Mouse (Mus musculus) spleen, postnatal 10 days (tissue): Measurements from ENCODE around the gene Fam229a.
A peak's percentile ranks its signal among the peaks of the same experiment; 100 is the strongest.
"Not testable (repeated sequence)": the region's sequence is repeated elsewhere in the genome, so short reads cannot be mapped to it uniquely, and the experiment has no call there.

ENCODE experiments used
- DNase-seq, 2 experiments: peaks; one replicate each; pipeline ENCODE4 v3.0.0; 2021 to 2022; ENCODE audit warnings: low spot score in 2 of 2

Gene Fam229a

DNA sequence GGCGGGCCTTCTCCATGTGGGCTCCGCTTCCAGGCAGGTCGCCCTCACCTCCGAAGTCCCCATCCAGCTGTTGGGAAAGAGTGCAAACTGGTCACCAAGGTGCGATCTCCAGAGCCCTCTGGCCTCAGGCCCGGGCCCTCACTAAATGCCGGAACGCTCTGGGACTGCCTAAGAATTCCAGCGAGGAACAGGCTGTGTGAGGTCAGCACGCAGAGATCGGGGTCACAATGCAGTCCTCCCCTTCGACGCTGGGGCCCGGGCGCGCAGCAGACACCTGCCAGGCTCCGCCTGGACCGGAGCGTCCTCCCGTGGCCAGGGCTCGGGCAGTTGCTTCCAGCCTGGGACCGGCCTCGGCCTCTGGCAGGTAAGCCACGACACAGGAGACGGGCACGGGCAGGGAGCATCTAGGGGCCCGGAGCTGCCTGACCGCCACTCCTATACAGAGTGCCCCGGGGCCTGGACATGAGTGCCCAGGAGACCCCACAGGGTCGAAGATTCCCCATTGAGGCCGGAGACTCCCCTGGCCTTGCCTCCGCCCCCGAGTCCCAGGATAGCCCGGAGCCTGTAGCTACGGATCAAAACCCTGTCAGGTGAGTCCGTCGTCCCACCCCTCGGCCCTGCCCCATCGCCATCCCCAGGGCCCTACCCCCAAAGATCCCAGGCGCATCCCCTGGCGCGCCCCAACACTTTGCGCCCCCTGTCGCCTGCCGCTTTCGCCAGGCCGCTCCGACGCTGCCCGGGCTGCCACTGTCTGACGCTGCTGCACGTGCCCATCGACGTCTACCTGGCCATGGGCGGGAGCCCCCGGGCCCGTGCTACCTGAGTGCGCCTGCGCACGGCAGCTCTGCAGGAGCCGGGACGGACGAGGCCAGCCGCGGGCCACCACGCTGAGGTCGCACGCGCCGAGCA, at the start of gene Fam229a, which contains the start of gene Tssk3:
TSS of gene Fam229a (plus strand) at position 219 of the 909 bp plus-strand sequence.
TSS of gene Tssk3 (minus strand) at position 51 of the 909 bp plus-strand sequence.
- peak in 1 of 2 experiments; percentile 48 for DNase-seq

DNA sequence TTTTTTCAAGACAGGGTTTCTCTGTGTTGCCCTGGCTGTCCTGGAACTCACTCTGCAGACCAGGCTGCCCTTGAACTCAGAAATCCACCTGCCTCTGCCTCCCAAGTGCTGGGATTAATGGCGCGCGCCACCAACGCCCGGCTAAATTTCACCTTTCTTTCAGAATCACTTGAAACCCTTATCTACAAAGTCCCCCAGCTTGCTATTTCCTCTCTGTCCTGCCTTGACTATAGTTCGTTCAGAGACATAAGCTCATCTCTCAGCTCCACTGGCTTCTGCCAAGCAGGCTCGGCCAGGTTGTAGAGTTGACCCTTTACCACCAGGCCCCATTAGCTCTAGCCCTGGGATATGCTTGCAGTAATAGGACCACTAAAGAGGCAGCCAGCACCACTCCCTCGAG, 43.6 kb upstream of the Fam229a start:
- DNase-seq = no peak

DNA sequence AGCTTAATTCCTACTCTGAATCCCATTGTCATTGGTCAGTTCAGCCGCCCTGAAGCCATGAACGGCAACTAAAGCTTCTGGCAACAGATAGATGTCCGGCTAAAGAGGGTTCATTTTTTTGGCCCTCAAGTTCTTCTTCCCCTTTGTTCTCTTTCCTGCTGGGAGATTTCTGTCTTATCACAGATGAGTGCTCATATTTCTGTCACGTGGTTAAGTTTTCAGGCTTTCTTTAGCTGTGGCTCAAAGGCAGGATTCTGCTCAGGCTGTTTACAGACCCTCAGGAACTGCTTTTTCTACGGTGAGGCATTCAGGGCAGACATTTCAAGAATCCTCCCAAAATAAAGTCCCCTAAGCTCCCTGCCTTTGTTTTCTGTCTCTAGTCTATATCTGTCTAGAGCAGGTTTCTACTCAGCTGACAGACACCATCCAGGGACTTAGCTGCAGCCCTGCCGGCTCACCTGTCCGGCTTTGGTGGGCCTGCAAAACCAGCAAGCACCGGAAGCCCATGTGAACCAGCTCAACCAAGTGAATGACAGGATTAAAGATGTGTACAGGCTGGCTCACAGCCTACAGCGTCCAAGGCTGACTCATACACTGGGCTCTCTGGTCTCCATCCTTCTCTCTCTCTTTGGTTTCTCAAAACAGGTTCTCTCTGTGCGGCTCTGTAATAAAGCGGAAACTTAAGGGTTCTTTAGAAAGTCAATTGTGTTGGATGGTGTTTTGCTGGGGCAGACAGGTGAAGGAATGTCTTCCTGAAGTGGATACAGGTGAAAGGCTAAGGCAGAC, 43.0 kb upstream of the Fam229a start:
- DNase-seq = no peak

DNA sequence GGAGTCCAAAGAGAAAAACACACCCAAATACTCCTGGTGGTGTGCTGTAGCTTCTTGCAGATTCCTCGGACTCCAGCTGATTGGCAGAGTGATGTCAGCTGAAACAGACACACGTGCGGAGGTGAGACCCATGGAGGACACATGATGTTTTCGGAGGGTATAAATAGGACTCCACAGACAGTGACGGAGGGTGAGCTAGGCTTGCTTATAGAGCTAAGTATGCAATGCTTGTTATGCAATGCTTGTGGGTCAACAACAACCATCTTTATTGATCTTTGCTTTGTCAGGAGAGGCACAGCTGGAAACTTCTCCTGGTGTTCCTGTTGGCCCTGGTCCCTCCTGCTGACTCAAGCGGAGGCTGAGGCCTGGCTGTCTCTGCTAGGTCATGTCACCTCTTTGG, 42.3 kb upstream of the Fam229a start:
- no peak for DNase-seq

DNA sequence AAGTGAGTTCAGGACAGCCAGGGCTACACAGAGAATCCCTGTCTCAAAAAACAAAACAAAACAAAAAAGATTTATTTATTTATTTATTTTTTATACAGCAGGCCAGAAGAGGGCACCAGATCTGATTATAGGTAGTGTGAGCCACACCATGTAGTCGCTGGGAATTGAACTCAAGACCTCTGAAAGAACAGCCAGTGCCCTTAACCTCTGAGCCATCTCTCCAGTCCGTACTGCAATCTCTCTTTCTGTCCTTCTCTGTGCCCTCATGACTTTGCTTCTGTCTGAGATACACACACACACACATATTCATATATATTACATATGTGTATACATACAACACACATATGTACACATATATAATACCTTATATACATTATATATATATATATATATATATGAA, 40.1 kb upstream of the Fam229a start:
- DNase-seq = no peak

DNA sequence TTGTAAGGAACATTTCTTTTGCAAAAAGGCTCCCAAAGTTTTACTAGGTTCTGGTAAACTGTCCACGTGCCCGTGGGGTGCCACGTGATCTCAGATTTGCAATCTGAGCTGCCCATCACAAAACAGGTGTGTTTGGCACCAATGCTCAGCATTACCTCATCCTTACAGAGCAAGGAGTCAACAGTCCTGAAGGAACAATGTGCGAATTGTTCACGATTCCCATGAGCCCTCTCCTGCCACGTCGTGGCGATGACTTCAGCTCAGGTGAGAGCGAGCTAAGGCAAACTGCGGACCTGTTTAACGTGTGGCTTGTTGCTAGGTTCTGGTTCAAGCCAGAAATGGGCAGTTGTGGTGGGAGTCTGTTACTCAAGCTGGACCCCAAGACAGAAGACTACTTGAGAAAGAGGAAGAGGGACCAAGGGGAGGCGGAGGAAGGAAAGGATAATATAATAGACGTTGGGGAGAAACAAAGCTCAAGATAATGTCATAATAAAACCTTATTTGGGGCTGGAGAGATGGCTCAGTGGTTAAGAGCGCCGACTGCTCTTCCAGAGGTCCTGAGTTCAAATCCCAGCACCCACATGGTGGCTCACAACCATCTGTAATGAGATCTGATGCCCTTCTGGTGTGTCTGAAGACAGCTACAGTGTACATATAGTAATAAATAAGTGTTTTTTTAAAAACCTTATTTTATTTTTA, 39.4 kb upstream of the Fam229a start:
- no peak for DNase-seq

DNA sequence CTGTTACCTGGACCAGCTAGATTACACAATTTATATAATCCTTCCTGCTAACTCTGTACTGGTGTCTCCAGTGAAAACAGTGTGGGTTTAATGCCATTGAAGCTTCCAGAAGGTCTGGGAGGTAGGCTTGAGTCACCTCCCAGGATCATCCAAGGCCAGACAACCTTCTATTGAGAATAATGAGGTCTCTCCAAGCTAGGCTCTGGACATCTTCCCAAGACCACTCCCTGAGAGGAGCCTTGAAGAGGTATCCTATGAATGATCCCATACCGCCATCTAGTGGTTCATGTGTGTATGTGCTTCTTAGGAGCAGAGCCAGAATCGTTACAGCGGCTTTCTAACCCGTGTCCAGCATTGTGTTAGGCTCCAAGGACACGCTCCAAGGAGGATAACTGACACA, 35.7 kb upstream of the Fam229a start:
- peak; percentile 52 to 58 for DNase-seq

DNA sequence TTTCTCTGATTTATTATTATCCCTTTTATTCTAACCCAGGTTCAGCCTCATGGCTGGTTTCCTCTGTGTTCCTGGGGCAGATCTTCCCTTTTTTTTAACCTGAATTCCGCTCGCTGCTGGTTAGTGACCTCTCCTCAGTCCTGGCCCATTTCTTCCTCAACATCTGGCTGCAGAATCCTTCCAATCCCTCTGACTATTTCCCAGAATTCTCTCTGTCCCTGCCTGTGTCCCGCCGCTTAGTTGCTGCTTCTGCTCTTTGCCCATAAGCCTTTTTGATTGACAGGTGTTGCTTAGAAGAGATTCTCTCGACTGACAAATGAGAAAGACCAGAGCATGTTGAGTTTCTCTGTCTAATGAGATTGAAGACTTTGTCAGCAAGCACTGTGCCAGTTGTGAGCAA, 34.9 kb upstream of the Fam229a start:
- DNase-seq = no peak

DNA sequence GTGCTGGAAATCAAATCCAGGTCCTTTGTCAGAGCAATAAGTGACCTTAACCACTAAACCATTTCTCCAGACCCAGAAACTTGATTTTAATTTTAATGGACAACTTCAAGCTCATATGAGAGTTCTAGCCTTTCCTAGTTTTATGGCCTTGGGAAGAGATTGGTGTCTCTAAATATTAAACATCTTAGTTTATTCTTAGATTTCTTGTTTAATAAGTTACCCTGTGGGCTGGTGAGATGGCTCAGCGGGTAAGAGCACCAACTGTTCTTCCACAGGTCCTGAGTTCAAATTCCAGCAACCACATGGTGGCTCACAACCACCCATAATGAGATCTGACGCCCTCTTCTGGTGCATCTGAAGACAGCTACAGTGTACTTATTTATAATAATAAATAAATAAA, 33.7 kb upstream of the Fam229a start:
- DNase-seq = not testable (repeated sequence)

DNA sequence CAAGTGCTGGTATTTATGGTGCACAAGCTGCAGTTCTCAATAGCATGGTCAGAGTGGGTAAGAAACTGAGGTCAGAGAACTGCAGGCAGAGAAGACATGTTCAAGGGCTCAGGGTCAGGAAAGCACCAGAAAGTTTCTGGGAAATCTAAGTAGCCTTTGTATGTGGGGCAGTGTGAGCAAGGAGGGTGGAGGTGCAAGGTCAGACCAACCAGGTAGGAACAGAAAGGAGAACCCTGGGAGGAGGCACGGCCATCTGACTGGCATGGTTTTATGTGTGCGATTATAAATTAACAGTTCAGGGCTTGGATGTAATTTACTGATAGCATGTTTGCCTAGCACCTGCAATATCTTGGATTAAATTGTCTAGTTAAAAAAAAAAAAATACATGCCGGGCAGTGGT, 31.3 kb upstream of the Fam229a start:
- DNase-seq = no peak

DNA sequence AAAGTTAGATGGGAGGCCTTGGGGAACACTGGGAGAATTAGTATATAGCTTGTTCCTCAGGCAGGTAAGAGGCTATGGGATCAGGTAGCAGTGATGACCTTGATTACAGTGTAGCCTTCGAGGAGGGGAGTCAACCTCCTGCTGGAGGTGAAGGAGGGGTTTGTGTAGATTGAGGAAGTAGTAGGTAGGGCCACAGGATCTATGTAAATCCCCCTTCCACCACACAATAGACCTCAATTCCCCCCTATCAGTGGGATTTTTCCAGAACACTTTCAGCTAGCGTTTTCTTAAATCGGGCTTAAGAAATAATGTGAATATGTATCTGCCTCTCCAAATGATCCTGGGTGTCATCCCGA, 30.2 kb upstream of the Fam229a start:
- no peak for DNase-seq

DNA sequence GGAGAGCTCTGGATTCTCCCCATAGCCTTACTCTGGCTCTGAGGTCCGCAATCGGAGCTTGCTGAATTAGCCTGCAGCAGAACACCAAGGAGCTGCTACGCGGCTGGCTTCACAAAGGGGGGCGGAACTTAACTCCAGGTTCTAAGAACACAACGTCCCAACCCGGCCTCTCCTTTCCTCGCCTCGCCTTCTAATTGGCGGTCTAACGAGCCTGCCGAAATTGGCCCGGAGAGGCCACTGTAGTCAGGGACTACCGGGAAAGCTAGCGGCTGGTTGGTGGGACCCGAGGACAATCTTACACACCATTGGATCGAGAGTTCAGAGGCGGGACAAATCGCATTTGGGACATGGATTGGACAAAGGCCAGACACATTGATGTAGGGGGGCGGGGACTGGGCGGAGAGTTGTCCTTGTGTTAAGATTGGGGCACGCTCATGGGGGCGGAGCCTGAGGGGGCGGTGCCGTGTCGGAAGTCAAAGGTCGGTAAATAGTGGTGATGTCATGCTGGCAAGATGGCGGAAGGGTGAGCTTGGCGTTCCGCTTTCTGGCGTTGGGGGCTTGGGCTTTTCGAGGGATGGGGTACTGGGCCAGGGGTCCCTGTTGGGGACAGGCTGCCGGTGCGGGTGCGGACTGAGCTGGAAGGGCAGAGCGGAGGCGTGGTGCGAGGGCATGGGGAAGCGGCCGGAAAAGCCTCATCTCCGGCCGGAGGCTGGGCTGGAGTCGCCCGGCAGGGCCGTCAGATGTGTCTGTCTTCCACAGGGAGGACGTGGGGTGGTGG, 29.6 kb upstream of the Fam229a start, which contains the start of gene Bsdc1:
TSS of gene Bsdc1 (plus strand) at position 399 of the 778 bp plus-strand sequence.
- peak; percentile 99 to 100 for DNase-seq

DNA sequence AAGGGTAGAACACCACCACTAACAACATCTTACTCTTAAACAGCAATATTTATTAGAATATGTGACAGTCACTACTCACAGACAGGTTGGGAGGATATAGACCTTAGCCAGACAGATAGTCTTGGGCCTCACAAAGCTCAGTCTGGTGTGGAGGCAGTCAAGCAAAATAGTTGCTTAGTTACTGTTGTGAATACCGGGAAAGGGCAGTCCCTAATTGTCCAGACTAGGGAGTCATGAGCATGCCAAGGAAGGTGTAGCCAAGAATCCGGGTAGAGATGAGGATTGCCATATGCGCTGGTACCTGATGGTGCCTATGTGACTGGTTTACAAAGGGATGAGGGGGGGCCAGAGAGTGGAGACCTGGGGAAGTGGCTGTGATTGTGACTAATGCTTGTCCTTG, 28.9 kb upstream of the Fam229a start:
- DNase-seq = peak in 1 of 2 experiments; percentile 45

DNA sequence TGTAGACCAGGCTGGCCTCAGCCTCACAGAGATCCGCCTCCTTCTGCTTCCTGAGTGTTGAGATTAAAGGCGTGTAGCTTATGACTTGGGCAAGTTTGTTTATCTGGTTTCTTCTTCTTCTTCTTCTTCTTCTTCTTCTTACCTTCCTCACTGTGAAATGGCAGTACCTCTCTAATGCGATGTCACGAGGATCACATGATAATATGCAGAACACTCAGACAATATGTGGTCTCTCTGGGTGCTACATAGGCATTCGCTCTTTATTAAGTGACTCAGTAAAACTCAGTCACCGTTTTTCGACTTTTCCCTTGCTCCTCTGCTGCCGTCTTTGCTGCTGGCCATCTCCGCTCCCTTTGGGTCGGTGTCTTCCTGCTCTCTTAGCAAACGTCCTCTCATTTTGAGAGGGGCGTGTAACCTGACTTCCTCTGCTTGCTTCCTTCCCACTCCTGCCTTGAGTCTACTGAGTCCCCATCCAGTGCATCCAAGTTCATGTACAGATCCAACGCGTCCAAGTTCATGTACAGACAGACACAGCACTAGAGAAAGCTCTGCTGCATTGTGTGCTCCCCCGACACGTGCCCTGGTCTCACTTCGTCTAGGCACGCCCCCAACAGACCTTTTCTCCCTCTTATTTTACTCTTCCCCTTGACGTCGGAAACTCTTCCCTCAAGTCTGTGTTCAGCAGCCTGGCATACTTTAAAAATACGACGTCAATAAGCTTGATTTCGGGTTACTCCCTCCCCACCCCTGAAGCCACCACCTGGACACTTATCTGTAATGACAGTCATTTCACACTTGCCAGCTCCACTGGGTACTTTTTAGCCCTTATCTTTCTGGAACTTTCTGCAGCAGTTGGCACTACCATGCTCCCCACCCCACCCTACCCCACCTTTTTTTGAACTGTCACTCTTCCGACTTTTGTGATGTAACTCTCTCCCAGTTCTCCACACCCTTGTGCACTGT, 27.6 kb upstream of the Fam229a start:
- peak; percentile 40 to 70 for DNase-seq

DNA sequence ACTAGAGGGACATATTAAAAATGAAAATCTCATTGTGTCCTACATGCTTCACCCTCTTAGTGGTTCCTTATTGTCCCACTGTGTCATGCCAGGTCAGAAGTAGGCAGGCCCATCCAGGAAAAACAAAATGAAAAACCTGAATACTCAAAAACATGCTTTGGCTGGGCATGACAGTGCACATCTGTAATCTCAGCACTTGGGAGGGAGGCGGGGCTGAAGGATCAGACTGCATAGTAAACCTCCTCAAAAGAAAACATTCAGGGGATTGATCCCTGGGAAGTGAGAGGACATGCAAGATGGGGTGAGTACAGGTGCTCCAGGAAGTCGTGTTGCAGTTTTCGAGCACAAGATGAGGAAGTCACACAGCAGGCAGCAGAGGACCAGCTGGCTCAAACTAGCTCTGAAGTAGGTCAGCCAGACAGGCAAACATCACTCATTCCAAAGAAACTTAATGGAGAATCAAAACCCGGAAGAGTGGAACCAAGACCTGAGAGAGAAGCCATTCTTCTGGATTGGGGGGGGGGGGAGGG, 26.6 kb upstream of the Fam229a start:
- DNase-seq = peak in 1 of 2 experiments; percentile 67

DNA sequence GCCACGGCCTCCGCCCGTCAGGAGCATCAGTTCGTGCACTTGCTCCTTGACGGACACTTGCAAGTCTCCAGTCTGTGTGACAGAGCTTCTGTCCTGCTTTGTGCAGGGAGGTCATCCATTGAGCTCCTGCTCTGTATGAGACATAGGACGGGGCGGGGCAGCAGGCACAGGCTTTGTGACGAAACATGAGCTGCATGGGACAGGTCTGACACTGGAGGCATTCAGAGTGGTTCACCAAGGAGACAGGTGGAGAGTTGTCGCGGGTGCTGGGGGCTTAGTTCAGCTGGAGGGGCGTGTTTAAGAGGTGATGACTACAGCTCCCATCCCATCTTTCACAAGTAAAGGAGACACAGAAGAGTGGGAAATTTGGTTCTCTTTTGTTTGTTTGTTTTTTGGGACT, 14.9 kb upstream of the Fam229a start:
- DNase-seq = no peak

DNA sequence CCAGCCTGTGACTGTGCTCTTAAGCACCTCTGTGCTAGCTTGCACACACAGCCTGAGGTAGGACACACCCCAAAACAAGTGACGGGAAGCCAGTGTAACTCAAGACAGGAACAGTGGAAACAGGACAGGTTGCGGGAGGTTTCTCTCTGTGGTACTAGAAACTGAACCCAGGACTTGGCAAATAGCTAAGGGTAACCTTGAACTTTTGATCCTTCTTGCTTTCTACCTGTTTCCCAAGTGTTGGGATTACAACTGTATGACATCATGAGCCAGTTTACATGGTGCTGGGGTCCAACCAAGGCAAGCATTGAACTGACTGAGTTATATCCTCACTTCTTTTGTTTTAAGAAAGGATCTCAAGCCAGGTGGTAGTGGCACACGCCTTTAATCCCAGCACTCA, 11.1 kb upstream of the Fam229a start:
- DNase-seq = no peak

DNA sequence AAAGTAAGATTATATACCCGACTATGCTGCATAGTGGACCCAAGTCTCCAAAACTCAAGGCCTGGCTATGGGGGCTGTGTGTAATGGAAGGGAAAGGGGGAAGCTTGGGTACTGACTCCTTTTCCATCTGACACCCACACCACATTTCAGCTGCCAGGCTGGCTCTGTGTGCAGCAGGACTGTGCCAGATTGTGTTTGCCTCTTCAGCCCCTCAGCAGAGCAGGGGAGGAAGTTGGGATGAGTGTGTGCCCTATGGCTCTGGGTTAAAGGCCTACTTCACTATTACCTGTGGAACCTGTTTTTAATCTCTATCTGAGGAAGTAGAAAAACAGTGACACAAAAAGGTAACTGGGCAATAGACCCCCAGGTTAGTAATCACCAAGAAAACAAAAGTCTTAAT, 9.9 kb upstream of the Fam229a start:
- no peak for DNase-seq

DNA sequence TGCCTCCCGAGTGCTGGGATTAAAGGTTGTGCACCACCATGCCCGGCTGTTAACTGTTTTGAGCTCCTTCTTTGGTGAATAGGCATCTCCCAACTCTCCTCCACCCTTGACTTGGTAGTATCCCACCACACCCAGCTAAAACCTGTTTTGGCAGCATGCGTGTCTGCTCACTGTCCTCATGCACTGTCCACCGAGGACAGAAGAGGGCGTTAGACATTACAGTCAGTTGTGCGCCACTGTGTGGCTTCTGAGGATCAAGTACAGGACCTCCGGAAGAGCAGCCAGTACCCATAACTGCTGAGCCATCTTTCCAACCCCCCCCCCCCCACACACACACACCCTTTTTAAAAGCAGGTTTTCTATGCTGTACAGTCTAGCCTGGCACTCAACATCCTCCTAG, 3.7 kb downstream of the Fam229a start:
- DNase-seq = no peak
